ENCODE assay signal across 7 mouse cellular contexts in the genomic region with DNA sequence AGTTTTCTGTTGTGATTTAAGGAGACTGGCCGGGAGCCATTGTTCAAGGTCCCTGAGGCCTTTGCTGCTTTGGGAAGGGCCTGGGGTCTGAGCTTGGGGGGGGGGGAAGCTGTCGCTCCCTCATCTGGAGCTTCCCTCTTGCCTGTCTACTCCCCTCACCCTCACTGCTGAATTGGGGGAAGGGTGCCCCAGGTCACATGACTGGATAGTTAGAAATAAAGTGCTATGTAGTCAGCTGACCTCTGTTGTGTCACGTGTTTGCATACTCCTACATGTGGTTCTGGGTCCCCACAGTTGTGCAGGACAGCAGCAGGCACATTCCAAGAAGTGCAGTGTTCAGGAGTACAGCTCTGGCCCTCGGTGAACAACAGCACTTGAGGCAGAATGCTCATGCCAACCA. TPM values are rescaled to one million over a fixed set of nuclear protein-coding genes. Genes with fewer than 3 reads are reported as not detected.
A peak's percentile ranks its signal among the peaks of the same experiment; 100 is the strongest.
DNase-seq lines count a peak whose midpoint lies in the region; ATAC-seq and TF ChIP-seq lines count a peak whose summit lies in the region.

No protein-coding gene starts in this region.

- H3K4me1 ChIP-seq in forebrain, postnatal 0 days (ENCODE audit: insufficient read depth), result peaks cover 13% of the 10 kb centered on the region; the same call in 1 of the 2 replicates
- H3K4me1 ChIP-seq in neural tube, embryonic 13.5 days (replicated peaks), result peaks cover 23% of the 10 kb centered on the region

- H3K36me3 ChIP-seq in forebrain, postnatal 0 days (ENCODE audit: insufficient read depth), result peaks cover 30% of the 10 kb centered on the region
- peaks cover 50% of the 10 kb centered on the region for H3K36me3 ChIP-seq in neural tube, embryonic 13.5 days

- no peaks in the 10 kb centered on the region for H3K27me3 ChIP-seq in forebrain, postnatal 0 days (ENCODE audit: insufficient read depth, low read length)
- no peaks in the 10 kb centered on the region for H3K27me3 ChIP-seq in neural tube, embryonic 13.5 days

- no peak overlapping the region for H3K9ac ChIP-seq in forebrain, postnatal 0 days
- H3K9ac ChIP-seq in neural tube, embryonic 13.5 days, result 0 out of 2 replicates have a peak overlapping the region, but pooled peaks have one; percentile 50

- 53% methylated on average over 4 of the region's 4 CpGs for WGBS in forebrain, postnatal 0 days
- WGBS in neural tube, embryonic 13.5 days, result 71% methylated on average over 4 of the region's 4 CpGs

- DNase-seq in left cerebral cortex, adult 2 months (ENCODE audit: extremely low spot score in 1 of 2, low spot score in 2 of 2), result no peak
- DNase-seq in left cerebral cortex, postnatal 36 days (ENCODE audit: low spot score in 2 of 2), result no peak
- no peak for DNase-seq in forebrain, postnatal 0 days
- peak; percentile 51 for DNase-seq in kidney, postnatal 10 days
- no peak for DNase-seq in gastrocnemius, adult 18-20 months (ENCODE audit: low spot score)

- ATAC-seq in forebrain, postnatal 0 days, result 0 out of 2 replicates have a peak, but pooled peaks have one; percentile 10
- peak; percentile 25; the same call in 1 of the 2 replicates for ATAC-seq in neural tube, embryonic 13.5 days (ENCODE audit: low read depth)
- ATAC-seq in inflammation-experienced regulatory T-cells, adult 6 months, result no peak

- H3K4me2 ChIP-seq in forebrain, postnatal 0 days (ENCODE audit: low read depth), result no peak overlapping the region
- H3K4me2 ChIP-seq in neural tube, embryonic 13.5 days, result peak overlapping the region; percentile 22

- intact Hi-C loops in left cerebral cortex, adult 2 months (cut with DNase I), result no loop called here
- intact Hi-C loops in left cerebral cortex, postnatal 36 days (cut with DNase I), result no loop called here

- TF ChIP-seq CTCF in left cerebral cortex, adult 2 months (IDR thresholded peaks at IDR 0.05), result no peak
- no peak for TF ChIP-seq CTCF in forebrain, postnatal 0 days (IDR thresholded peaks at IDR 0.05; ENCODE audit: low read depth)

- peak overlapping the region; percentile 72 for H3K27ac ChIP-seq in left cerebral cortex, adult 2 months
- peak overlapping the region; percentile 70 for H3K27ac ChIP-seq in forebrain, postnatal 0 days (ENCODE audit: low read depth, low read length)
- H3K27ac ChIP-seq in neural tube, embryonic 13.5 days (replicated peaks), result peak overlapping the region; percentile 88

- no peak overlapping the region for H3K4me3 ChIP-seq in left cerebral cortex, adult 2 months
- H3K4me3 ChIP-seq in forebrain, postnatal 0 days (ENCODE audit: low read depth, low read length), result no peak overlapping the region
- H3K4me3 ChIP-seq in neural tube, embryonic 13.5 days, result no peak overlapping the region

- no peaks in the 10 kb centered on the region for H3K9me3 ChIP-seq in forebrain, postnatal 0 days (ENCODE audit: low read length)
- no peaks in the 10 kb centered on the region for H3K9me3 ChIP-seq in neural tube, embryonic 13.5 days

RNA-seq across cellular contexts. Expression of gene Rnf114, which starts 15.7 kb away (rescaled TPM):
- total RNA-seq in left cerebral cortex, adult 2 months (2021), result 10 to 100 TPM; 54.9 to 57.3 TPM
- total RNA-seq in left cerebral cortex, postnatal 36 days (2021), result 10 to 100 TPM; 55.1 to 60.7 TPM
- total RNA-seq in forebrain, postnatal 0 days (2014; rRNA removed), result 66.1 and 79.5 TPM in 2 replicates
- polyA plus RNA-seq in forebrain, postnatal 0 days (2015; fragmentation: Nextera tagmentation; extraction: Ambion mirVana), result 84.5 and 88.6 TPM in 2 replicates
- 128 TPM in 2 replicates for polyA plus RNA-seq in neural tube, embryonic 13.5 days (2015; fragmentation: Nextera tagmentation; extraction: Ambion mirVana)
- 100 to 1,000 TPM; 145 to 194 (median 193) TPM for polyA plus RNA-seq in inflammation-experienced regulatory T-cells, adult 6 months (2017; shearing (Covaris generic))
- 10 to 100 TPM; 37.5 to 45.6 TPM for total RNA-seq in gastrocnemius, adult 18-20 months (2021)

RNA-seq across cellular contexts. Expression of gene Spata2, which starts 15.9 kb away (rescaled TPM):
- total RNA-seq in left cerebral cortex, adult 2 months (2021), result 10 to 100 TPM; 78.0 to 79.1 TPM
- total RNA-seq in left cerebral cortex, postnatal 36 days (2021), result 10 to 100 TPM; 73.6 to 79.8 TPM
- 26.9 and 28.9 TPM in 2 replicates for total RNA-seq in forebrain, postnatal 0 days (2014; rRNA removed)
- polyA plus RNA-seq in forebrain, postnatal 0 days (2015; fragmentation: Nextera tagmentation; extraction: Ambion mirVana), result 31.8 and 36.6 TPM in 2 replicates
- 24.1 and 26.9 TPM in 2 replicates for polyA plus RNA-seq in neural tube, embryonic 13.5 days (2015; fragmentation: Nextera tagmentation; extraction: Ambion mirVana)
- polyA plus RNA-seq in inflammation-experienced regulatory T-cells, adult 6 months (2017; shearing (Covaris generic)), result 10 to 100 TPM in 2 of 3 experiments, 1 to 10 TPM in 1; 9.6 to 16.5 (median 12.2) TPM
- 10 to 100 TPM; 18.4 to 19.5 TPM for total RNA-seq in gastrocnemius, adult 18-20 months (2021)

RNA-seq across cellular contexts. Expression of gene Slc9a8, which starts 55.2 kb away (rescaled TPM):
- total RNA-seq in left cerebral cortex, adult 2 months (2021), result 10 to 100 TPM; 31.1 to 34.4 TPM
- 10 to 100 TPM; 25.6 to 35.4 TPM for total RNA-seq in left cerebral cortex, postnatal 36 days (2021)
- total RNA-seq in forebrain, postnatal 0 days (2014; rRNA removed), result 23.5 and 38.4 TPM in 2 replicates
- 10.9 and 18.0 TPM in 2 replicates for polyA plus RNA-seq in forebrain, postnatal 0 days (2015; fragmentation: Nextera tagmentation; extraction: Ambion mirVana)
- polyA plus RNA-seq in neural tube, embryonic 13.5 days (2015; fragmentation: Nextera tagmentation; extraction: Ambion mirVana), result 19.5 and 22.1 TPM in 2 replicates
- polyA plus RNA-seq in inflammation-experienced regulatory T-cells, adult 6 months (2017; shearing (Covaris generic)), result 10 to 100 TPM; 28.6 to 62.5 (median 41.6) TPM
- total RNA-seq in gastrocnemius, adult 18-20 months (2021), result 10 to 100 TPM; 24.5 to 26.0 TPM
